Mouse (Mus musculus) liver, adult 2 months (tissue): ENCODE measurements around the gene Nup107.
"Not testable (repeated sequence)": the region's sequence is repeated elsewhere in the genome, so short reads cannot be mapped to it uniquely, and the experiment has no call there.

Source experiments
- CTCF ChIP-seq: fragments of 200-500 bp; IDR thresholded peaks from 2 replicates; pipeline ENCODE4 v1.5.1; 2011; ENCODE audit warnings: low read depth, low read length, control low read depth
- POLR2A ChIP-seq: fragments of 200-500 bp; IDR thresholded peaks from 2 replicates; pipeline ENCODE4 v1.6.1; 2011; ENCODE audit warnings: low read length, control low read depth; ENCODE audit not compliant: insufficient read depth; ENCODE audit errors: extremely low read depth

- not testable (repeated sequence) for TF ChIP-seq POLR2A, CTCF
Observed at GRCm38 (mm10) chr10:117704314-117704963, 88.1 kb downstream of the Nup107 start.
